Mouse (Mus musculus): ENCODE data around the gene Mylk2.

The Mylk2 gene

DNA sequence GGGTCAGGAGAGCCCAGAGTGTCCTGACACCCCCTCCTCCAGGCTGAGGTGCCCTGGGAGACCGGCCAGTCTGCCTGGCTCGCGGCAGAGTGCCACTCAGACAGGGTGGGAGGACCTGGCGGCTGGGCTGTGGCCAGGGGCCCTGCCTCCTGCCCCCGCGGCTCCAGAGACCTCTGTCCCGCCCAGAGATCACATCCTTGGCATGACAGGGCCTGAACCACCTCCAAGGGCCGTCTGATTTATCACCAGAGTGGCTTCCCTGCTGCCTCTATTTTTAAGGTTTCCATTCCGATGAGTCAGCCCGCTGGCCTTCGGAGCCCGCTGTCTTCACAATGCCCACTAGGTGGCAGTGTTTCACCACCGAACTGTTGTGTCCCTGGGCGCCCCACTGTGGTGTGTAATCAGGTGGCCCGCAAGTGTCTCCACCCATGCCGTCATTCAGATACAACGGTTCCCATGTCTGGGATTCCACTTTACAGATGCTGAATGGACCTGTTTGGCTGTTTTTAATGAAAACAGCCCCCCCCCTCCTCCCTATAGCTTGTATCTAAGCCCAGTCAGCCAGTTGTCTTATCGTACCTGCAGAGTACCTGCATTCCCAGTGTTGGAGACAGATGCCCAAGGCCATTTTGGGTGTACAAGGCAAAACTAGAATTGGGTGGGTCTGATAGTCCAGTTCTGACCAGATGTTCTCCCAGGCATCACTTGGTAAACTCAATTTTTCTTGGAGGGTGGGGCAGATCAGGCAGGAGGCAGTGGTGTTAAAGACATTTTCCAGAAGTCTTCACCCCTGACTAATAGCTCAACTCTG, 3.4 kb downstream of the Mylk2 start:
- DNase-seq = peak; percentile 85

DNA sequence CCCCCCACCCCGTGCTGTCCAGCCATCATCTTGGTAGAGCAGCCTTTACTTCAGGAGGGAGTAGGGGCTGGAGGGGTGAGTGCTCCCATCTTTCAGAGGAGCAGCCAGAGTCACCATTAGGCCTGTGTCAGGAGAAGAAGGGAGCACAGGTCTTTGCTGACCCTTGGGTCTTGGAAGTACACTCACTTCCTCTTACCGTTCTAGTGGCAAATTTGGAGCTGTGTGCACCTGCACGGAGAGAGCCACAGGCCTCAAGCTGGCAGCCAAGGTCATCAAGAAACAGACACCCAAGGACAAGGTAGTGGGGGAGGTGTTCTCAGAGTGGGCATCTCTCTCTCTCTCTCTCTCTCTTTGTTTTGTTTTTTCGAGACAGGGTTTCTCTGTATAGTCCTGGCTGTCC, 4.3 kb downstream of the Mylk2 start:
- DNase-seq = no peak

DNA sequence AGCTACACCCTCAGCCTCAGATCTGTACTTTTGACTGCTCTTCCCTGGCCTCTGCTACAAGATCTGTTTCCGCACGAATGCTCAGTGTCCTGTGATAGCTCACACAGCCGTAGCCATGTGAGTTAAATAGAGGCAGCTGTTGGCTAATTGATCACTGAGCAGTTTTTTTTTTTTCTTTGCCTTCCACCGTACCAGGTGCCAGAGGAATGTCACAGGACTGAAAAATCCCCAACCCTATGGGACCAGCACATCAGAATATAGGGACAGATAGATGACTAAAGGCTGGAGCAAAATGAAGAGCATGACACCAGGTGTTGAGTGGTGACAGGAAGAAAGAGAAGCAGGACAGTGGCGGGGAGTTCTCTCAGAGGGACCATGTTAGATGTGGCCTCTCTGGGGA, 5.0 kb downstream of the Mylk2 start:
- DNase-seq = no peak

DNA sequence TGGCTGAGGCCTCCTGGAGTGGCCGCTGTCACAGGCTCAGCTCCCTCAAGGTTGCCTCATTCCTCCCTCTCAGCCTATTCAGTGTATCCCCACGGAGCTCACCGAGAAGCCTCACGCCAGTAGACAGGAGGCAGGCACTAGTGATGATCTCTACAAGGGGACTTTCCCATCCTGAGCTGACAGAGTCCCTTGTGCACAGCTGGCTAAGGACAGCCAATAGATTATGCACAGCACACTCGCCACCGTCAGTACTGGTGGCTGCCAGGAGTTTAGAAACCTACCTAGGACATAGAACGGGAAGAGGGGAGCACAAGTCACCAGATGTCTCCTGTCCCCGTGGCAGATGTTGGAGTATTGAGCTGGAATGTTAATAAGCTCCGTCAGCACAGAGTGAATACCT, 6.5 kb downstream of the Mylk2 start:
- no peak for DNase-seq

DNA sequence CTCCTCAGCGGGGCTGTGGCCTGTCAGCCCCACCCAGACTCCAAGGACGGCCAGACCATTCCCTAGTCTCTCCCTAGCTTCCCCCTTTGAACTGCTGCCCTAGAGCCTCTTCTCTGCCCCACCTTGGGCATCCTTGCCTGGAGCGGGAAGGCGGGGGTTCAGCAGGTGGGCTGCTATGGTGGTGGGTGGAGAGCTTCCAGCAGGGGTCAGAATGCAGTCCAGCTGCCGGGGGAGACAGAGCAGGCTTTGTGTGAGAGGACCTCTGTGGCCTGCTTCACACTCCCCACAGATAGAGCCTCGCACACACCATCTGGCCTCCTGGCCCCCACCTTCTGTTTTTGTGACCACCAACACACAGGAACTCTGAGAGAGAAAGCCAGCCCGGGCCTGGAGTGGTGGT, 11.2 kb downstream of the Mylk2 start:
- DNase-seq = no peak

DNA sequence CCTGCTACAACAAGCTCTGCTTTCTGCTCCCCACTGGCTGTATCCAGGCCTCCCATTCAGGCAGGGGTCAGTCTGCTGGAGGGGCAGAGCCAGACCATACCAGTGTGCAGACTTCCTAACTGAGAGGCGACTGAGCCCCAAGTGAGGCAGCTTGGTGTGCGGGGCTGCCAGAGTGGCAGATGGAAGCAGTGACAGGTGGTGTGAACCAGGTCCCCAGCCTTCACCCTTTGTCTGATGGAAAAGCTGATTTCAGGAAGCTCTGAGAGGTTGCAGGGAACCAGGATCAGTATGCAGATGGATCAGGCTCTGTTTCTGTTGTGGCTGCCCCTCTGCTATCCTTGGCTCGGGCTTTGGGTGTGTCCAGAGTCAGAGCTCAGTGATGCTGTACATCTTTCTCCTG, 12.5 kb downstream of the Mylk2 start:
- DNase-seq = peak; percentile 72

DNA sequence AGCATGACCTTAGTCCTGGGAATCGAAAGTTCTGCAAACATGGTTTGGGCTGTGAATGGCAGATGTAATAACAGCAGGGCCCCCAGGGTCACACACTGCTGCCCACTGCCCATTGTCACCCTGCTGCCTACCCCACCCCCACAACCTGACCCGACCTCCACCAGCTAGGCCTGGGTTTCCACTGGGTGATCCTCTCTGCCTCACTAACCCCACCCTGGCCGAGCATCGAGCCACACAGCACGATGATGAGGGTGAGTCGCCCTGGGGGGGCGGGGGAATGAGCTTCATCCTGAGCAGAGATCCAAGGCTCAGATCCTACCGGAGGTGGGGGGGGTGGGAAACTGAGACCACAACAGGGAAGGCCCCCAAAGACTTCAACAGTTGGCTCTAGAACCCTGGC, 13.0 kb downstream of the Mylk2 start:
- no peak for DNase-seq

DNA sequence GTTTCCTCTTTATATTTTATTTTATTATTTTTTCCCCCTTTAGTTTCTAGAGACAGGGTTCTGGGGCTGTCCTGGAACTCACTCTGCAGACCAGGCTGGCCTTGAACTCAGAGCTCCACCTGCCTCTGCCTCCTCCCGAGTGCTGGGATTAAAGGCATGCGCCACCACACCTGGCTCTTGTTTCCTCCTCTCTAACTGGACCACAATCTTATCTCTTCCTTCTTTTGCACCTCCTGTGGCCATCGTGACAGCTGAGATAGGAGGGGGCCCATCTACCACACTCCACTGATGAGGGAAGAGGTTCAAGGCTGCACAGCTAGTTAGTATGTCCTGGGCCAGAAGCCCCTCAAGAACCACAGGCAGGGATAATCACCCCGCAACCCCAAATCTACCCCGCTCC, 13.4 kb downstream of the Mylk2 start:
- DNase-seq = no peak

DNA sequence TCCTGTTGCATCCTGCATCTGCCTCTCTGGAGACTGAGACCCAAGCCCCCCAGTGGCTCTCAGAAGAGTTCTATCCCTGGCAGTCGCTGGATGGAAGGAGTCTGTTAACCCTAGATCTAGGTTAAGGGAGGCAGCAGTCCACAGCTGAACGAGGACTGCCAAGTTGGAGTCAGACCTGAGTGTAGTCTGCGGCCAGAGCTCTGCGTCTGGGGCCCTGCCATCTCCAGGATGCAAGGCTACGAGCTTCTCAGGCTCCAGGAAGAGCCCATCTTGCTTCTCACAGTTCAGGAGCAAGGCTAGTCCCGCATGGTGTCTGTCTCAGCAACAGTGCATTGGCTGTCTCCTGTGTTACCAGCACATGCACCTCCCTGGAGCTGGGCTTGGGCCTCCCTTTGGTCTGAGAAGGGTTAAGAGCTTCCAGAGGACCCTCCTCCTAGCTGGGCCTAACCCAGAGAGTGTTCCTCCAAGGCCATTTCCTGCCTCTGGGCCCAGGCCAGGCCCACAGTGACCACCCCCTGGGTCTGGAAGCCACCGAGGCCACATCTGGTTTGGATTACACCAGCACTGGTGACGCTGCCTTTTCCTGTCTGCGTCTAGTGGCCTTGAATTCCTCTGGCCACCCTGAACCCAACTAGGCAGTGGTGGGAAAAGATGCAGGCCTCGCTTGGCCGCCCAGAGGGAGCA, 14.2 kb downstream of the Mylk2 start:
- DNase-seq = no peak

DNA sequence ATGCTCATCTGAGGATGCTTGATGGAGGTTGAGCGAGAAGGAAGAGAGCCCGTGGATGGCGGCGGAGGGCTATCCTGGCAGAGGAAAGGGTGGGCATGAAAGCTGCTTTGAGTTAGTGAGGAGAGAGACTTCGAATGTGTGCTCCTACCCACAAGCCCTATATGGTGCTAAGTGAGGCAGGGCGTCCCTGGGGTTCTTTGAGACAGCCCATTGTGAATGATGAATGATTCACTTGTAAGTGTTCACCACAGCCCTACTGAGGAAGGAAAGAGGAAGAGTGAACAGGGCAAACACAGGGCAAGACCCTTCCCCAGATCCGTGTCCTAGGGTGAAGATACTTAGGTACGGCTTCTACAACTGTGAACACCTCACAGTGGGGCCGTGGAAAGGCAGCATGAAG, 15.7 kb downstream of the Mylk2 start:
- DNase-seq = no peak

DNA sequence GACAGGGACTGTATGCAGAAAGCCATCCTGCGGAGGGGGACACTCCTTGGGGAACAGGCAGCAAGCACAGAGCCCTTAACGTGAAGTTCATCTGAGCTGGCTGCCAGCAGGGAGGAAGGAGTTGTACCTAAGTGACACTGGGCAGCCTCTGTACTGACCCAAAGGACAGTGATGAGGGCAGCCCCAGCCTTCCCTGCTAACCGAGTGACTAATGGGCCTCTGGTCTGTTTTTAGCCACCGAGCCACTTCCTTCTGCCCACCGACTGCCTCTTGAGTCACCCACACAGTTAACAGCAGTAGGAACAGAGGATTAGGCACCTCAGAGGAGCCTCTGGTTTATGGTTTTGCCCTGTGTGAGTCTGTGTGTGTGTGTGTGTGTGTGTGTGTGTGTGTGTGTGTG, 16.2 kb downstream of the Mylk2 start:
- no peak for DNase-seq

DNA sequence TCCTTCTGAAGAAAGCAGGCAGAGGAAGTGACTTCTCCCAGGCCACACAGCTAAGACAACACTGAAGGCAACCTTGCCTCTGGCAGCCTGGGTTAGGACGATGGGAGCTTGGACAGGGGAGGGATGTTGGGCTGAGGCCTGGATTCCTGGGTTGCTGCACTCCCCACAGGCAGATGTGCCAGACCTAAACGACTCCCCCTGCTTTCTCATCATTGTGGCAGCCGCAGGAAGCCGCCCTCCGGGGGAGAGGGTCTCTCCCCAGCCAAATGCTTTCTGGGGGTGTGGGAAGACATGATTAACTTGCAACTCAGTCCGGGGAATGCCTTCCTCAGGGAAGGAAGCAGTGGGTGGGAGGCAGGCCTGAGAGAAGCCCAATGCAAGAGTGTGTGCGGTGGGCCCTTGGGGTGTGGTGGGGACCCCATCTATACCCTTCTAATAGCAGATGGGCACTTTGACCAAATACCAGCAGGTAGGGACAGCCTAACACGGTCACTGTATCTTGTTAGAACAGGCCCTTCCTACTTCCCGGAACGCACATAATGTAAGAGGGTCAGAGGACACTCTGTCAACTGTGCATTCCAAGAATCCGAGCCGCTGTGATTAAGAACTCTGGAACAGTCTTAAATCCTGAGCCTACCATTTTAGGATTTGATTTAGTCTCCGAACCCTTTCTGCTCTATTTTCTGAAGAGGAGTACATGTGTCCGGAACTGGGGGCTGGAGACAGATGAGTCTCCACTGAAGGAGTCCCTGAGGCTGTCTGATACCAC, 17.3 kb downstream of the Mylk2 start:
- DNase-seq = no peak

DNA sequence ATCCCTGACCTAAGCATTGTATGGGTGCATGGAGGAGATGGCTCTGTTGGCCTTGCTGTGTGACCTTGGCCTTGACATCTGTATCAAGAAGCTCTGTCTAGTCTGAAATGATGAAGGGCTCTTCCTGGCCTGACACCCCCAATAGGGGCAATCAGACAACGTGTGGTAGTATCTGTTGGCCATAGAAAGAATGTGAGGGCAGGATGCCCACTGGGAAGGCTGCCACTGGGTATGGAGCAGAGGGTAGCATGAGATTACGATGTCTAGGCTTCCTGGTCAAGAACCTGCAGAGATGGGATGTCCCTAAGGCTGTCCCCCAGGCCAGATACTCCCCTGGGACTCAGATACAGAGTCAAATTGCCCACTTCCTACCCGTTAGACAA, 17.8 kb downstream of the Mylk2 start:
- DNase-seq = no peak

DNA sequence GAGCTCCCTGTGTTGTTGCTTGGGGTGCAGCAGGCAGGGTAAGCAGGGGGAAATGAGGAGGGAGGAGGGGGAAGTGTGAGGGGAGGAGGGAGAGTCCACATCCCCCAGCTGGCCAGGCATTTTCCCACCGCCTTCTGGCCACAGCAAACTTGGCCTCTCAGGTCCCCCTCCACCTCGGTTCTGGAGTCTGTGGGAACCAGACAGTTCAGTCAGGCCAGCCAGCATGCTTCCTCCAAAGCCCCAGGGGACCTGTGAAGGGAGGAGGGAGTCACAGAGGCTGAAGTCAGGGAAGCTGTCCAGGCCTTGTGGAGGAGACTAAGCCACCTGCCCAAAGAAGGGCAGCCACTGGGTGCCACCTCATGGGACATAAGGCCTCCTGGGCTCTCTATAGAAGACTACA, 19.1 kb downstream of the Mylk2 start:
- no peak for DNase-seq

DNA sequence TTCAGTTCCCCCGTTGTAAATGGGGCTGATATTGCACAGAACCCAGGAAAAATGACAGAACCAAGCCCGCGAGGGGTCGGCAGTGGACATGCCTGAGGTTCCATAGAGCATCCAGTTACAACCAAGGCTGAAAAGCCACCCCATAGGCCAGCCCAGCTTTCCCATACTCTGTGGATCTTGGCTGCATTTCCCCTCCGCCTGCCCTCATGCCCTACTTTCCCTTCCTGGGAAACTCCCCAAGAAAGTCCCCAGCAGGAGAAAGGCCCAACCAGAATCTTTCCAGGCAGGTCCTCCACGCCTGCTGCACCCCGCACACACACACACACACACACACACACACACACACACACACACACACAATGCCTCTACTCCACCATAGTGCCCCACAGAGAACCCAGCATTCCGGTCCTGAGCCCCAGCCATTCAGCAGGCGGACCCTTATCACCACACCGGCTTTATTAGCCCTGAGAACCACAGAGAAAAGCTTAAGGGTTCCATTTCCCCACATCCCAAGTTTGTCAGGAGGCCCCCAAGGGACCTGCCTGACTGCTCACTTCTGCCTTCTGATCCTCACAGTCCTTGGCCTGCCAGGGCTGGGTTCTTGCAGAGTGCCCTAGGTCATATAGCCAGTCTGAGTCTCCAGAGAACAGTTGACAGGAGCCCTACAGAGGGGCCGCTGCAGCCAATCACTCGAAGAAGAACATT, 20.5 kb downstream of the Mylk2 start:
- DNase-seq = no peak

DNA sequence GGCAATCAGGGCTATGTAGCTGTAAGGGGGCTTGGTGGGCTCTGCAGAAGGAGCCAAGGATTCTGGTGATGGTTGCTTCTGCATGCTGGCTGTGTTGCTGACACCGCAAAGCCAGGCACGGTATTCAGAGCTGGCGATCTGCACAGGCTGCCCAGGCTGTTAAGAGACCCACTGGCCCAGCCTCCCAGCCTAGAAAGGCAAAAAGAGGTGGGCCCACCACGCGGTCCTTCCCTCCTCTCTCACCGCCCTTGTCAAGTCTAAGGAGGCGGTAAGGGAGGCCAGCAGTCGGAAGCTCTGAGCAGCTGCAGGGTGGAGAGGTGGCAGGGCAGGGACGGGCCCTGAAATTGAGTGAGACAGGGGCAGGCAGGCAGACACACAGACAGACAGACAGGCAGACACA, 21.9 kb downstream of the Mylk2 start, which contains the start of gene Foxs1:
Foxs1 (minus strand) TSS at position 161 of the 400 bp plus-strand sequence.
- DNase-seq = no peak

DNA sequence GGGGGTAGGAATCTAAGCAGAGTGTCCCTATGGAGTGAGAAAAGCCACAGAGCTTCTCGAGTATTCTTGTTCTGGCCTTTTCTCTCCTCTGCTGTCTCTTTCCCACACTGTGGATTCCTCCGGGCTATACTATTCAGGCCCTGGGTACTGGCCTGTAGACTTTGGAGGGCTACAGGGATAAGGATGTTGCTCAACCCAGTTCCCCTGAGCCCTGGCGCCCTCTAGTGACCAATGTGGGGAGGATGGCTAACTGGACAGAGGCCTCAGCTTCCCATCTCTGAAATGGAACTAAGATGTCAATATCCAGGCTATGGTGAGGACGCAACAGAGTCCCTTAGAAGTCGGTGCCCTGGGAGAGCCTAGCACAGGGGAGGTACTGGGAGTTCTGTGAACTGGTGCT, 22.5 kb downstream of the Mylk2 start:
- no peak for DNase-seq

DNA sequence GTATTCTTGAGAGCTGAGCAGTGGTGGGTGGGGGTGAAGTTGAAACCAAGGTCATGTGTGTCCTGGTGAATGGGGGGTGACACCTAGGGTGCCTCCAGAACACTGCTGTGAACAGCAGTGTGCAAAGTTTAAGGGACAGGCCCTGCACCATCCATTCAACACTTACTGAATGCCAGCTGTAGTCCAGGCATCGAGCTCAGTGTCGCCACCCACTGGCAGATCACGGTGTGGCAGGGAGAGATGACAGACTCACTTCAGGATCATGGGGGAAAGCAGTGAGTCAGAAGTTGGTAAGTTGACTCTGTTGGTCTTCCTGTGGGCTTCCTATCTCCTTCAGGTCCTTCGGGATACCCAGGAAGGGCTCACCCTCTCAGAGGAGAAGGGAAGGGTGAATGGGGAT, 28.7 kb downstream of the Mylk2 start:
- peak; percentile 46 for DNase-seq

DNA sequence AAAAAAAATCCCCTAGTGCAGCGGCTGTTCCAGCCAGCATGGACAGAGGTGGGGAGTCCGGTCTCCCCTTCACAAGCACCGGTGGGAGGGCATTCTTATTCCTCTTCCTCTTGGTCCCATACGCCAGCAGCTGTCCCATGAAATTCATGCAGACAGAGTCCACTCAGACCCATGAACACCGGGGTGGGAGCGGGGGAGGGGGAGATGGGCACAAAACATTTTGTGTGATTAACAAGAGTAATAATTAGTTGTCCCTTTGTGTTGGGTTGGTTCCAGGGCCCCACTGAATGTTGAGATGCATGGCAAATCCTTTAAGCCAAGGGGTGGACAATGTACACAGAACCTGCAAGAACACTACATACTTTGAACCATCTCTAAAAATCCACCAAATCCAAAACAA, 30.0 kb downstream of the Mylk2 start:
- DNase-seq = no peak

DNA sequence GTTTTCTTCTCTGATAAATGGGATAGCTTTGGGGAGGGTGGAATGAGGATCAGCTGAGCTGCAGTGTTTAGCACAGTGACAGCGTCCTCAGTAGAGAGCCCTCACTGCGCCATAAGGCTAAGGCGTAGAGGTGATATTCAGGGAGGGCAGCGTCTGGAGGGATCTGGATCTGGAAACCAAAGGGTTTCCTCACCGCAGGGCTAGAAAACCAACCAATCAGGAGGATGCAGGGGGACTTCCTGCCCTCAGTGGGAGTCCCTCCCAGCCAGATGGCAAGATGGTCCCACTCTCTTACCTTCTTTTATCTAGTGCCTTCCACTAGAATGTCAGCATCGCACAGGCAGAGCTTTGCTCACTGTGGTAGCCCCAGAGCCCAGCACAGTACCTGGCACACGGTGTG, 30.6 kb downstream of the Mylk2 start:
- DNase-seq = no peak

DNA sequence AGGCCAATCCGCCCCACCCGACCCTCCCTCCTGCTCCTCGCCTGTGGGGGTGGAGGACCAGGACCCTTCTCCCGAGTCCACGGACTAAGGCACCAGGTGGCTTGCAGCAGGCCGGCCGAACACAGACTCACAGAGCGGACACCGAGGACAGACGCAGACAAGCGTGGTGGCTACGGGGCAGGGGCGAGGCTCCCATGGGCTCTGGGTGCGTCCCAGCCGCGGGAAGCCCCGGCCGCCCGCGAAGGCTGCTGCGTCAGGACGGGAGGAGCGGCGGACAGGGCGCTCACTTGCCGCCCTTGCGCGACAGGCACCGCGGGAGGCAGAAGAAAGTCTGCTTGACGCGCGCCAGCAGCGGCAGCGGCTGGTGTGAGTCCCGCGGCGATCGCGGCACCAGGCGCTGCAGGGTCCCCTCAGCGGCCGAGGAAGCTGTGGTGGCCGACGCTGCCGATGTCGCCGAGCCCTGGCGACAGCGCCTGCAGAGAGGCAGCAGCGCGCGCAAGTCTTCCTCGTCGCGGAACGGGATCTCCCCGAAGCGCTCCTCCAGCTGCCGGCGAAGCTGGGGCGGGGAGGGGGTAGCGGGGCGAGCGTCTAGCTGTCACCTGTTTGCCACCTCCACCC, 31.9 kb downstream of the Mylk2 start:
- no peak for DNase-seq

DNA sequence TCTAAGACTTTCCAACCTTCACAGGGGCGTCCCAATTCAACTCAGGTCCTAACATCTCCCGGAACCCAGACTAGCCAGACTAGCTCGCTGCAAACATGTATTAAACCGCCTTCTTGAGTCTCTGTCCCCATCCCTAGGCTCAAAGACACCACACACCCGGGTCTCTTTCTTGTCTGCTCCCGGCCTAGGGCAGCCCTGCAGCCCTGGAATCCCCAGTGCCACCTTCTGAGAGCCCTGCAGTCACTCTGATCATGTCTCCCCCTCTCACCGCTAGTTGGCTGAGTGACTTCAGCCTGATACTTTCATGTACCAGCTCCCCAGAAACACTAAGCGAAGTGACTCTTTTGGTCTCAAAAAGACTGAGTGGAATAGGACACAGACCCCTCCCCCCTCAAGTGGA, 32.4 kb downstream of the Mylk2 start:
- DNase-seq = no peak

DNA sequence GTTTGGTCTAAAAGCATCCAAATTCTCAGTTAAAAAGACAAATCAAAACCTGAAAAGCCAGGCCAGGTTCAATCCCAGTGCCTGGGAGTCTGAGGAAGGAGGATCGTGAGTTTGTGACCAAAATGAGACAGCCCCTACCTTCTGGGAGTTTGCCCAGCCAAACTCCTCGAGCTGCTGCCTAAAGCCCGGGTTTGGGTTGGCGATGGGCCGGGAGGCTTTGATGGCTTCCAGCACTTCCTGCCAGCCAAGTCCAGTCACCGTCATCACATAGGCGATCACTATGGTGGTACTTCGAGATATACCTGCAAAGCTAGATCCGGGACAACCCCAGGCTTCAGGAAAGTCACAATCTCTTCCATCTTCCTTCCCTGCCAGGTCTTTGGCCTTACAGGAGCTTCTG, 32.9 kb downstream of the Mylk2 start:
- DNase-seq = no peak

Measured in cerebellum, adult 9-11 months (tissue).